Mouse (Mus musculus) bone marrow macrophage, adult 2 months (primary cell): ENCODE measurements around the gene Tlr13.

Source experiments
- CTCF ChIP-seq: IDR thresholded peaks from 2 replicates; pipeline ENCODE4 v1.5.1; 2012; ENCODE audit warnings: low read depth, mild to moderate bottlenecking, low read length, moderate library complexity
- POLR2A ChIP-seq: IDR thresholded peaks from 2 replicates; pipeline ENCODE4 v1.6.1; 2012; ENCODE audit warnings: mild to moderate bottlenecking, low read depth, low read length, borderline replicate concordance

- TF ChIP-seq CTCF, result no peak
- no peak for TF ChIP-seq POLR2A
Observed at GRCm38 (mm10) chrX:106149460-106149859, 6.5 kb downstream of the Tlr13 start.
